Mouse (Mus musculus) cerebellum, adult 8-10 months (tissue): ENCODE measurements around the gene Gps2.
"Not testable (repeated sequence)": the region's sequence is repeated elsewhere in the genome, so short reads cannot be mapped to it uniquely, and the experiment has no call there.

Experiments
- DNase-seq: peaks from one replicate; pipeline ENCODE4 v3.0.0; 2022

The Gps2 gene

GRCm38 (mm10) chr11:69917379-69917948, 3.8 kb downstream of the Gps2 start:
- no peak for DNase-seq

GRCm38 (mm10) chr11:69918118-69918517, 4.4 kb downstream of the Gps2 start:
- DNase-seq, result no peak

- DNase-seq, result no peak
These were observed 5.4 kb downstream of the Gps2 start for GRCm38 (mm10) chr11:69919053-69919452.

- no peak for DNase-seq
These were observed 6.1 kb downstream of the Gps2 start for GRCm38 (mm10) chr11:69919661-69920265.

- no peak for DNase-seq
These were observed 6.8 kb downstream of the Gps2 start for GRCm38 (mm10) chr11:69920266-69921031.

- DNase-seq, result peak; percentile 100
These were observed 7.7 kb downstream of the Gps2 start, which contains the start of gene Eif5a for GRCm38 (mm10) chr11:69921114-69922011. Gene Eif5a (minus strand): TSS chr11:69921958.

- no peak for DNase-seq
These were observed 8.5 kb downstream of the Gps2 start for GRCm38 (mm10) chr11:69922012-69922756.

- no peak for DNase-seq
These were observed 9.1 kb downstream of the Gps2 start for GRCm38 (mm10) chr11:69922796-69923195.

- DNase-seq, result no peak
These were observed 13.8 kb downstream of the Gps2 start for GRCm38 (mm10) chr11:69927501-69927900.

- DNase-seq, result no peak
These were observed 16.0 kb downstream of the Gps2 start for GRCm38 (mm10) chr11:69929712-69930111.

GRCm38 (mm10) chr11:69930176-69930575, 16.5 kb downstream of the Gps2 start:
- not testable (repeated sequence) for DNase-seq

GRCm38 (mm10) chr11:69930967-69931537, 17.4 kb downstream of the Gps2 start:
- DNase-seq, result no peak

- DNase-seq, result no peak
These were observed 18.1 kb downstream of the Gps2 start for GRCm38 (mm10) chr11:69931769-69932168.

GRCm38 (mm10) chr11:69932254-69932653, 18.6 kb downstream of the Gps2 start:
- DNase-seq, result no peak

- DNase-seq, result no peak
These were observed 19.4 kb downstream of the Gps2 start for GRCm38 (mm10) chr11:69933066-69933465.

- DNase-seq, result peak; percentile 91
These were observed 20.5 kb downstream of the Gps2 start for GRCm38 (mm10) chr11:69934169-69934568.

- no peak for DNase-seq
These were observed 21.0 kb downstream of the Gps2 start for GRCm38 (mm10) chr11:69934681-69935080.

GRCm38 (mm10) chr11:69935137-69935879, 21.6 kb downstream of the Gps2 start, which contains the start of gene Ybx2:
Gene Ybx2 (plus strand): TSS chr11:69935796.
- peak; percentile 87 for DNase-seq

- DNase-seq, result no peak
These were observed 22.5 kb downstream of the Gps2 start for GRCm38 (mm10) chr11:69936156-69936555.

- no peak for DNase-seq
These were observed 23.1 kb downstream of the Gps2 start for GRCm38 (mm10) chr11:69936714-69937347.

- DNase-seq, result no peak
These were observed 23.7 kb downstream of the Gps2 start for GRCm38 (mm10) chr11:69937385-69937784.
